Mouse (Mus musculus): ENCODE data around the gene Fchsd2. TPM values are rescaled to one million over a fixed set of nuclear protein-coding genes. Genes with fewer than 3 reads are reported as not detected.

The Fchsd2 gene
- polyA plus RNA-seq, 1 experiment from 2014 or later: 22.1 TPM

- Histone ChIP-seq H3K27me3 (ENCODE audit: control insufficient read depth, insufficient read depth, low read length) (no peaks in the 10 kb centered on the region), H3K9me3 (ENCODE audit: control insufficient read depth, low read length) (no peaks in the 10 kb centered on the region), H3K36me3 (ENCODE audit: control insufficient read depth, insufficient read depth, low read length) (no peaks in the 10 kb centered on the region), H3K9ac (ENCODE audit: low read length) (no peak overlapping the region), H3K4me3 (ENCODE audit: low read depth, low read length) (no peak overlapping the region), H3K4me2 (ENCODE audit: low read depth, severe bottlenecking) (no peak overlapping the region), H3K4me1 (ENCODE audit: control insufficient read depth, insufficient read depth, low read length) (no peaks in the 10 kb centered on the region), H3K27ac (replicated peaks; ENCODE audit: low read depth, low read length) (no peak overlapping the region)
- DNase-seq (ENCODE audit: low spot score): no peak
- no peak for ATAC-seq (ENCODE audit: insufficient number of reproducible peaks, low FRiP score, low TSS enrichment, low read depth)
- WGBS: 75% methylated on average over 2 of the region's 2 CpGs
Observed at GRCm38 (mm10) chr7:101160266-101160665, 67.6 kb downstream of the Fchsd2 start.

DNA sequence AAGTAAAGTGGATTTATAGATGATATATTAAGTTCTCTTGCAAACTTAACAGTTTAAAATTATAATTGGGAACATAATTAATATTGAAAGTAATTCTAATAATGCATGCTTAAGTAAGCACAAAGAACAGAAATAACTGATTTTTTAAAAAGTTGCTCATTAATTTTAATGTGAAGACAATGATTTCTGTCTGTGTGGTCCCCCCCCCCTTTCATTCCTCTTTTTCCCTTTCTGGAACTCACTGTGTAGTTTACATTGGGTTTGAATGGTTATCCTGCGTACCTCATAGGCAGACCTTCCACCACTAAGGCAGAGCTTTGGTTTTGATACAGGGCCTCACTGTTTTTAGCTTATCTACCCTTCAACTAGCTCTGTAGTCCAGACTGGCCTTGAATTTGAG lies 70.1 kb downstream of the Fchsd2 start:
- no peaks in the 10 kb centered on the region for H3K36me3 ChIP-seq (ENCODE audit: control insufficient read depth, insufficient read depth, low read length)
- no peak for ATAC-seq (ENCODE audit: insufficient number of reproducible peaks, low FRiP score, low TSS enrichment, low read depth)
- no peaks in the 10 kb centered on the region for H3K4me1 ChIP-seq (ENCODE audit: control insufficient read depth, insufficient read depth, low read length)
- H3K4me3 ChIP-seq (ENCODE audit: low read depth, low read length): no peak overlapping the region
- no peak overlapping the region for H3K27ac ChIP-seq (replicated peaks; ENCODE audit: low read depth, low read length)
- 91% methylated on average over 1 of the region's 1 CpGs for WGBS
- no peaks in the 10 kb centered on the region for H3K27me3 ChIP-seq (ENCODE audit: control insufficient read depth, insufficient read depth, low read length)
- no peak overlapping the region for H3K9ac ChIP-seq (ENCODE audit: low read length)
- H3K4me2 ChIP-seq (ENCODE audit: low read depth, severe bottlenecking): no peak overlapping the region
- DNase-seq (ENCODE audit: low spot score): no peak
- no peaks in the 10 kb centered on the region for H3K9me3 ChIP-seq (ENCODE audit: control insufficient read depth, low read length)

- Histone ChIP-seq H3K4me2 (ENCODE audit: low read depth, severe bottlenecking) (no peak overlapping the region), H3K36me3 (ENCODE audit: control insufficient read depth, insufficient read depth, low read length) (no peaks in the 10 kb centered on the region), H3K4me1 (ENCODE audit: control insufficient read depth, insufficient read depth, low read length) (no peaks in the 10 kb centered on the region), H3K4me3 (ENCODE audit: low read depth, low read length) (no peak overlapping the region), H3K27ac (replicated peaks; ENCODE audit: low read depth, low read length) (no peak overlapping the region), H3K27me3 (ENCODE audit: control insufficient read depth, insufficient read depth, low read length) (no peaks in the 10 kb centered on the region), H3K9me3 (ENCODE audit: control insufficient read depth, low read length) (no peaks in the 10 kb centered on the region), H3K9ac (ENCODE audit: low read length) (no peak overlapping the region)
- no peak for DNase-seq (ENCODE audit: low spot score)
- ATAC-seq (ENCODE audit: insufficient number of reproducible peaks, low FRiP score, low TSS enrichment, low read depth): no peak
- 83% methylated on average over 4 of the region's 4 CpGs for WGBS
Observed at GRCm38 (mm10) chr7:101163878-101164277, 71.2 kb downstream of the Fchsd2 start.

DNA sequence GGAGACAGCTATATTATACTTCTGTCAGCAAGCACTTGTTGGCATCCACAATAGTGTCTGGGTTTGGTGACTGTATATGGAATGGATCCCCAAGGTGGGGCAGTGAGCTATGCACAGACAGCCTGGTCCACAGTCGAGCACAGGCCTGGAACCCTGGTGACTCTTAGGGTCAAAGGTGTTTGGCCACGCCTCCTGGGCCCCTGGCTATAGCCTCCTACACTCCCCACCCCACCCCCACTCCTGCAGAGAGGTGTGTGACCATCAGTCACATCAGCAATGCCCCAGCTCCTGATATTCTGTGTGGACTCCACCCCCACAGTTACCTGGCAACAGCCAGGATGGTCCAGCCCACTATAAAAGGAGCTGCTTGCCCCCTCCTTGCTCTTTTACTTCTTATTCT lies 73.9 kb downstream of the Fchsd2 start:
- H3K4me2 ChIP-seq (ENCODE audit: low read depth, severe bottlenecking): no peak overlapping the region
- DNase-seq (ENCODE audit: low spot score) (no peak), ATAC-seq (ENCODE audit: insufficient number of reproducible peaks, low FRiP score, low TSS enrichment, low read depth) (no peak)
- no peak overlapping the region for H3K9ac ChIP-seq (ENCODE audit: low read length)
- H3K4me1 ChIP-seq (ENCODE audit: control insufficient read depth, insufficient read depth, low read length): no peaks in the 10 kb centered on the region
- no peaks in the 10 kb centered on the region for H3K9me3 ChIP-seq (ENCODE audit: control insufficient read depth, low read length)
- H3K36me3 ChIP-seq (ENCODE audit: control insufficient read depth, insufficient read depth, low read length): no peaks in the 10 kb centered on the region
- H3K27ac ChIP-seq (replicated peaks; ENCODE audit: low read depth, low read length): no peak overlapping the region
- WGBS: 26% methylated on average over 2 of the region's 2 CpGs
- H3K27me3 ChIP-seq (ENCODE audit: control insufficient read depth, insufficient read depth, low read length): no peaks in the 10 kb centered on the region
- no peak overlapping the region for H3K4me3 ChIP-seq (ENCODE audit: low read depth, low read length)

DNA sequence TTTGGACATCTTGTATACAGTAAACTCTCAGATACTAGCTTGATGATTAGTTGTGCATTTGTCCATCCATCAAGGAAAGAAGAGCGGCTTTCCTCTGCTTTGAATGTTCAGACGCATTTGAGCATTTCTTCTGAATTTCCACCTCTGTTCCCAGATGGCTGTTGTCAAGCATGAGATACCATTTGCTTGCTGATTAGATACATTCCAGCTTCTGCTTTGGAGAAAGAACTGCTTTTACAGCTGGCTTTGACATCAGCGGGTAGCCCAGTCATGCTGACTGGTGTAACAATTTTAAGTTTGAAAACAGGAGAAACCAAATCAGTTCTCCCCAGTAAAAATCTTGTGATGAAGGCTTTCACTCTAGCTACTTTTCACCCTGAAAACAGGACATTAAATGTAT lies 77.8 kb downstream of the Fchsd2 start:
- no peak overlapping the region for H3K27ac ChIP-seq (replicated peaks; ENCODE audit: low read depth, low read length)
- no peaks in the 10 kb centered on the region for H3K36me3 ChIP-seq (ENCODE audit: control insufficient read depth, insufficient read depth, low read length)
- H3K9me3 ChIP-seq (ENCODE audit: control insufficient read depth, low read length): no peaks in the 10 kb centered on the region
- H3K27me3 ChIP-seq (ENCODE audit: control insufficient read depth, insufficient read depth, low read length): no peaks in the 10 kb centered on the region
- ATAC-seq (ENCODE audit: insufficient number of reproducible peaks, low FRiP score, low TSS enrichment, low read depth): no peak
- WGBS: 68% methylated on average over 3 of the region's 3 CpGs
- H3K4me2 ChIP-seq (ENCODE audit: low read depth, severe bottlenecking): no peak overlapping the region
- DNase-seq (ENCODE audit: low spot score): no peak
- no peak overlapping the region for H3K9ac ChIP-seq (ENCODE audit: low read length)
- H3K4me3 ChIP-seq (ENCODE audit: low read depth, low read length): no peak overlapping the region
- H3K4me1 ChIP-seq (ENCODE audit: control insufficient read depth, insufficient read depth, low read length): no peaks in the 10 kb centered on the region

DNA sequence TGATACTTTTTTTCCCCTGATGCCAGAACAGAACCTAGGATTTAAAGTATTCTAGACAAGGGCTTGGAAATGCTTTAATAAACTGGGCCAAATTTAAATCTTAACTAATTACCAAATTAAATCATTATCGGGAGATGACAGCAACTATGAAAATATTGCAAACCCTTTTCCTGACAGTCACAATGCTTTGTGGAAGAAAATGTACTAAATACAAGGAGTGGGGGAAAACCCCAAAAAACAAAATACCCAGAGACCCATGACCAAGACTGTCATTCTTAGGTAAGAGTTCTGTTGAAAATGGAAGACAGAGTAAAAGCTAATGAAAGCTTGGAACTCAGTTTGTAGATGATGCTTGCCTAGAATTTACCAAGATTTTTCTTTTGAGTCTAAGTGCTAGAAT lies 78.3 kb downstream of the Fchsd2 start:
- Histone ChIP-seq H3K27ac (replicated peaks; ENCODE audit: low read depth, low read length) (no peak overlapping the region), H3K4me1 (ENCODE audit: control insufficient read depth, insufficient read depth, low read length) (no peaks in the 10 kb centered on the region), H3K27me3 (ENCODE audit: control insufficient read depth, insufficient read depth, low read length) (no peaks in the 10 kb centered on the region), H3K4me2 (ENCODE audit: low read depth, severe bottlenecking) (no peak overlapping the region), H3K9ac (ENCODE audit: low read length) (no peak overlapping the region), H3K36me3 (ENCODE audit: control insufficient read depth, insufficient read depth, low read length) (no peaks in the 10 kb centered on the region), H3K9me3 (ENCODE audit: control insufficient read depth, low read length) (no peaks in the 10 kb centered on the region), H3K4me3 (ENCODE audit: low read depth, low read length) (no peak overlapping the region)
- WGBS: 92% methylated on average over 1 of the region's 1 CpGs
- ATAC-seq (ENCODE audit: insufficient number of reproducible peaks, low FRiP score, low TSS enrichment, low read depth) (no peak), DNase-seq (ENCODE audit: low spot score) (no peak)

GRCm38 (mm10) chr7:101173331-101173730 lies 80.7 kb downstream of the Fchsd2 start:
- no peak for ATAC-seq (ENCODE audit: insufficient number of reproducible peaks, low FRiP score, low TSS enrichment, low read depth)
- H3K4me3 ChIP-seq (ENCODE audit: low read depth, low read length): no peak overlapping the region
- no peak for DNase-seq (ENCODE audit: low spot score)
- no peaks in the 10 kb centered on the region for H3K27me3 ChIP-seq (ENCODE audit: control insufficient read depth, insufficient read depth, low read length)
- 88% methylated on average over 3 of the region's 3 CpGs for WGBS
- no peaks in the 10 kb centered on the region for H3K9me3 ChIP-seq (ENCODE audit: control insufficient read depth, low read length)
- no peak overlapping the region for H3K27ac ChIP-seq (replicated peaks; ENCODE audit: low read depth, low read length)
- H3K36me3 ChIP-seq (ENCODE audit: control insufficient read depth, insufficient read depth, low read length): no peaks in the 10 kb centered on the region
- H3K4me2 ChIP-seq (ENCODE audit: low read depth, severe bottlenecking): no peak overlapping the region
- no peak overlapping the region for H3K9ac ChIP-seq (ENCODE audit: low read length)
- no peaks in the 10 kb centered on the region for H3K4me1 ChIP-seq (ENCODE audit: control insufficient read depth, insufficient read depth, low read length)

DNA sequence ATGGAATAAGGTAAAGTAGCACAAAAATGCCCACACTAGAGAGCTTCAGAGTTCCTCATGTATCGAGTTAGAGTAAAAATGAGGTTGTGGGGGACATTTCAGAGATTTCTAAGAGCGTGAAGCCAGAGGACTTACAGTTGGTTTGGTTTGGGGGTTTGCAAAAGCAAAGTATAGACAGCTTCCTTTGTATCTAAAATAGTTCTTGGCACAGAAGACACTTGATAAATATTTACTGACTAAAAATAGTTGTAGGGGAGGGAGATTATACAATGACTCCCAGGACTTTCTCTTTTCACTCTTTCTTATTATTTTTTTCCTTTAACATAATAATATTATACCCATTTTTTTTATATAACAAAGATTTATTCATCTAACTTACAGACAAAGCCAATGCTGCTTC lies 86.1 kb downstream of the Fchsd2 start:
- H3K36me3 ChIP-seq (ENCODE audit: control insufficient read depth, insufficient read depth, low read length): no peaks in the 10 kb centered on the region
- no peak for DNase-seq (ENCODE audit: low spot score)
- no peaks in the 10 kb centered on the region for H3K4me1 ChIP-seq (ENCODE audit: control insufficient read depth, insufficient read depth, low read length)
- H3K9me3 ChIP-seq (ENCODE audit: control insufficient read depth, low read length): no peaks in the 10 kb centered on the region
- ATAC-seq (ENCODE audit: insufficient number of reproducible peaks, low FRiP score, low TSS enrichment, low read depth): no peak
- H3K27me3 ChIP-seq (ENCODE audit: control insufficient read depth, insufficient read depth, low read length): no peaks in the 10 kb centered on the region
- no peak overlapping the region for H3K4me3 ChIP-seq (ENCODE audit: low read depth, low read length)
- no peak overlapping the region for H3K9ac ChIP-seq (ENCODE audit: low read length)
- H3K27ac ChIP-seq (replicated peaks; ENCODE audit: low read depth, low read length): no peak overlapping the region
- no peak overlapping the region for H3K4me2 ChIP-seq (ENCODE audit: low read depth, severe bottlenecking)
- 90% methylated on average over 2 of the region's 2 CpGs for WGBS

DNA sequence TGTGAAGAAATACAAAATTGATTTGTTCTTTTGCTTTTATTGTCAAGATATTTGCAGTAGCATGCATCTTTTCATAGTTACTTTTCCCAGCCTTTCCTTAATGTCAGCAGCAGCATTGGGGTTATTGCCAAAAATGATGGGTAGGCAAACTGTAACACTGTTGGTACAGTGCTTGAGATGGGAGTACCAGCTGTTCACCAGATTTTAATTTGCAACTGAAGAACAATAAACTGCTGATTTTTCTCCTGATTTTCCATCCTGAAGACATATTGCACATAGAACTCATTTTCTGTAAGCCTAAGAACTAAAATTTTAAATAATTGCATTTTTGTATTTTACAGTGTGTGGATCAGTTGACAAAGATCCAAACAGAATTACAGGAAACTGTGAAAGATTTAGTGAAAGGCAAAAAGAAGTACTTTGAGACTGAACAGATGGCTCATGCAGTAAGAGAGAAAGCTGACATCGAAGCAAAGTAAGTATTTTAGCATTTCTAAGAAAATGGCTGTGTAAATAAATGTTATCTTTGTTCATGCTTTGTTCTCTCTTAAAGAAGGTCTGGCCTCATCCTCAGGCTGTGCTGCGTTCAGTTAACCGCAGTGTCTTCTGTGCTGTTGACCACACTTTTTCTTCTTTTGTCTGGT lies 98.8 kb downstream of the Fchsd2 start:
- no peak overlapping the region for H3K9ac ChIP-seq (ENCODE audit: low read length)
- DNase-seq (ENCODE audit: low spot score): no peak
- WGBS: 97% methylated on average over 3 of the region's 3 CpGs
- H3K4me2 ChIP-seq (ENCODE audit: low read depth, severe bottlenecking): no peak overlapping the region
- ATAC-seq (ENCODE audit: insufficient number of reproducible peaks, low FRiP score, low TSS enrichment, low read depth): no peak
- no peaks in the 10 kb centered on the region for H3K4me1 ChIP-seq (ENCODE audit: control insufficient read depth, insufficient read depth, low read length)
- no peaks in the 10 kb centered on the region for H3K27me3 ChIP-seq (ENCODE audit: control insufficient read depth, insufficient read depth, low read length)
- no peaks in the 10 kb centered on the region for H3K36me3 ChIP-seq (ENCODE audit: control insufficient read depth, insufficient read depth, low read length)
- H3K9me3 ChIP-seq (ENCODE audit: control insufficient read depth, low read length): no peaks in the 10 kb centered on the region
- no peak overlapping the region for H3K27ac ChIP-seq (replicated peaks; ENCODE audit: low read depth, low read length)
- no peak overlapping the region for H3K4me3 ChIP-seq (ENCODE audit: low read depth, low read length)
